Mouse (Mus musculus) cerebellum, adult 2 months (tissue): ENCODE measurements around the gene Pias3.

Source experiments
- CTCF ChIP-seq: fragments of 200-500 bp; IDR thresholded peaks from 2 replicates; pipeline ENCODE4 v1.5.1; 2011; ENCODE audit warnings: low read depth, mild to moderate bottlenecking, control low read depth, low read length, moderate library complexity, borderline replicate concordance; ENCODE audit not compliant: insufficient read depth
- POLR2A ChIP-seq: fragments of 200-500 bp; IDR thresholded peaks from 2 replicates; pipeline ENCODE4 v1.6.1; 2011; ENCODE audit warnings: low read length, control low read depth, borderline replicate concordance; ENCODE audit not compliant: insufficient read depth

DNA sequence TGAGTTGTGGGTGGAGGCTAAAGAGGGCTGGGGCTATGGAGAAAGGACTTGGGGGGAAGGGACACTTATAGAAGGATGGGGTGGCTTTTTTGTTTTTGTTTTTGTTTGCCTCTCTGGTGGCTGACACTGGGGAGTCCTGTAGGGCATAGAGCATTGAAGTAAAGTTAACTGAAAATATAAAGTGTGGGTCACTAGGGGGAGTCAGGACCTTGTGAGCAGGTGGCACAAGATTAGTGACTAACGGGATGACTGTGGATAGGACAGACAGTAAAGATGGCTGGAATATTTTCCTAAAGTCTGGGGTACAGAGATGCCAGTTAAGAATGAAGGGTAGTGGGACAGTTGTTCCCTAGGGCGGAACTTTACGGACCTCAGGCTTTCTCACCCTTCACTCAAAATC lies 5.9 kb upstream of the Pias3 start:
- TF ChIP-seq CTCF (no peak), POLR2A (no peak)
